Mouse (Mus musculus): Measurements from ENCODE around the gene Ace3.

Gene Ace3

DNA sequence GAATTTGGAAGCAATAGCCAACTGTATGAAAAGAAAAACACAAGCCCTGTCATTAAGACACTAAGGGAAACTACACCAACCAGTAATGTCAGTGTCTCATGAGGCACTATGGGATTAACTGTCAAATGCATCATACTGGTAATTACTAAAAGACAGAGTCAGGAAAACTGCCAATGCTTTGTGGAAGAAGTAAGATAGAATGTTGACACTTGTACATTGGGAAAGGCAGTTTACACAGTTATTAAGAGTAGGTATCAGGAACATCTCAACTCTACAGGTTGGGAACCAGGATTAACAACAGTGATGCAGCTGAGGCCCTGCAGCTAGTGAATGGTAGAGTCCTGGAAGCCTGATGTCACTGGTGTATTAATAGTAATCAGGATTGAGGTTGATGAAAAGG, 49.9 kb downstream of the Ace3 start:
- no peak for DNase-seq (ENCODE audit: low read depth)

DNA sequence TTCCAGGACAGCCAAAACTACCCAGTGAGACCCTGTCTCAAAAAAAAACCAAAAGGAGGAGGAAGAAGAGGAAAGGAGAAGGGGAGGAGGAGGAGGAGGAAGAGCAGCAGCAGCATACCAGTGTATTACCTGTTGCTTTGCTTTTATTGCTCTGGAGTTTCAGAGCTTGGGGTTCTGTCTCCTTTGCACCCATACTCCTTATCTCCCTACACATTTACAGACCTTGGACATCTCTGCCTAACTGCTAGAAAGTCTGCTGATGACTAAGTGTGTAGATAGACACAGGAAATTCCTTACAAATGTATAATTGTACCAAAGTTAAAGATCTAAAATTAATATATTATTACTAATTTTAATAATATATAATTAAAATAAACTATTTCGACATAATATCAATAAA, 50.8 kb downstream of the Ace3 start:
- DNase-seq (ENCODE audit: low read depth) = no peak

DNA sequence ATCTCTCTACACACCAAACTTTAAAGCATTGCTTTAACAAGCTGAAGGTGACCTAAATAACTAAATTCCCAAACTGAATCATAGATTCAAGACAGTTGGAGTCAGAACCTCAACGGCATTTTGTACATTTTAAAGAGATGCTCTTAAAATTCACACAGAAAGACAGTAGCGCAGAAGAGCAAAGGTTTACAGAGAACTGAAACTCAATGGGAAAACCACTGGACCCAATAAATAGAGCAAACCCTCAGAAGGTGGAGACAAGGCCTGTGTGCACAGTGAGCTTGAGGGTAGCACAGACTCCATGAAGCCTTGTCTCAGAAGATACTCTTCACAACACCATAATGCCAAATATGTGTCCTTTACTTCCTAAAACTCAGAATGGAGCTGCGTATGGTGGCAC, 51.3 kb downstream of the Ace3 start:
- no peak for DNase-seq (ENCODE audit: low read depth)

DNA sequence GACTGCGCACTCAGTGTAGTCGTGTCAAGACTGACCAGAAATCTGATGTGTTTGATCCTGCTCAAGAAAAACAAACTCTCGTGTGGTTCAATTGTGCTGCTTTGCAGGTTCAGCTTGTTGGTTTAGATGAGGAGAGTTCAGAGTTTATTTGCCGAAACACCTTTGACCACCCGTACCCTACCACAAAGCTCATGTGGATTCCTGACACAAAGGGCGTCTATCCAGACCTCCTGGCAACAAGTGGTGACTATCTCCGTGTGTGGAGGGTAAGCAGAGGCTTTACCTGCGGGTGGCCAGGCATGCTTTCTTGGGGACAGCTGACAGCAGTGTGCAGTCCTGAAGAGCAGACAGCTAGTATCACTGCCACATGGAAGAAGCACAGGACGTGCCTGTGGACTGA, 52.1 kb downstream of the Ace3 start:
- DNase-seq (ENCODE audit: low read depth) = no peak

DNA sequence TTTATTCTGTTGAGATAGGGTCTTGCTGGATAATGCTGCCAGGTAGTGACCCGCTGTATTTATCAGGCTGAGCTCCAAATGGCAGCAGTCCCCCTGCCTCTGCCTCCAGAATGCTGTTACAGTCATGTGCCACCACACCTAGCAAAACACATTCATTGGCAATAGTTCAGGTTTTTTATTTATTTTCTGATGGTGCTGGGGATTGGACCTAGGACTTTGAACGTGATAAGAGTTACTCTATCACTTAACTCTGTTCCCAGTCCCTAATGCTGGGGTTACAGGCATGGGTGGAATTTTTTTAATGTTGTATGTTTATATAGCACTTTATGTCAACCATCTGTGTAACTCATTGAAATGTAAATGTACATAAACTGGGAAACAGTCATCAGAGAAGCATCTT, 59.4 kb downstream of the Ace3 start:
- no peak for DNase-seq (ENCODE audit: low read depth)

DNA sequence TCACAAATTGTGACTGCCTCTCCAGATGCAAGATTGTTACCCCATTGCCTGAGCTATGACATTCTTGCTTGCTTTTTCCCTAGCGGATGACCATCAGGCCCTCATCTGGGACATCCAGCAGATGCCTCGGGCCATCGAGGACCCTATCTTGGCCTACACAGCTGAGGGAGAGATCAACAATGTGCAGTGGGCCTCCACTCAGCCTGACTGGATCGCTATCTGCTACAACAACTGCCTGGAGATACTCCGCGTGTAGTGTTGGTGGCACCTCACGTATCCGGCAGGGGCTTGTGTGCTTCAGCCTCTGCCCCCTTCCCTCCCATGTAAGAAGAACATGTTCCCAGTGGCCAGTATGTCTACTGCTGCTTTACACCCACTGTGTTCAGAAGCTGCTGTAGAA, 60.1 kb downstream of the Ace3 start:
- no peak for DNase-seq (ENCODE audit: low read depth)
